Mouse (Mus musculus) hindbrain, embryonic 15.5 days (tissue): ENCODE results near the gene Olfr1113. TPM values are rescaled to one million over a fixed set of nuclear protein-coding genes. Genes with fewer than 3 reads are reported as not detected.
"Not testable (repeated sequence)": the region's sequence is repeated elsewhere in the genome, so short reads cannot be mapped to it uniquely, and the experiment has no call there.

Experiments used
- ATAC-seq: fragments of 200-750 bp; cut with Nextera tagmentation; 2 replicates; pipeline ENCODE4 v1.8.0; 2017; ENCODE audit warnings: low read depth, moderate number of reproducible peaks, moderate TSS enrichment; ENCODE audit not compliant: low FRiP score
- H3K27ac ChIP-seq: fragments of 300-500 bp; sonication (generic); replicated peaks from 2 replicates; pipeline ENCODE4 v1.5.1; 2015; ENCODE audit warnings: mild to moderate bottlenecking, inconsistent platforms
- H3K27me3 ChIP-seq: fragments of 300-500 bp; sonication (generic); 2 replicates; pipeline ENCODE4 v1.6.1; 2015; ENCODE audit warnings: control low read depth, inconsistent platforms
- H3K36me3 ChIP-seq: fragments of 300-500 bp; sonication (generic); 2 replicates; pipeline ENCODE4 v1.6.1; 2015; ENCODE audit warnings: control low read depth, inconsistent platforms
- H3K4me1 ChIP-seq: fragments of 300-500 bp; sonication (generic); replicated peaks from 2 replicates; pipeline ENCODE4 v1.6.1; 2015; ENCODE audit warnings: control low read depth, inconsistent platforms
- H3K4me2 ChIP-seq: fragments of 300-500 bp; sonication (generic); 2 replicates; pipeline ENCODE4 v1.6.1; 2015; ENCODE audit warnings: moderate library complexity, mild to moderate bottlenecking, inconsistent platforms
- H3K4me3 ChIP-seq: fragments of 300-500 bp; sonication (generic); 2 replicates; pipeline ENCODE4 v1.5.1; 2015; ENCODE audit warnings: mild to moderate bottlenecking, inconsistent platforms
- H3K9ac ChIP-seq: fragments of 300-500 bp; sonication (generic); 2 replicates; pipeline ENCODE4 v1.6.1; 2015; ENCODE audit warnings: inconsistent platforms
- H3K9me3 ChIP-seq: fragments of 300-500 bp; sonication (generic); 2 replicates; pipeline ENCODE4 v1.6.1; 2016; ENCODE audit warnings: control low read depth, inconsistent platforms
- WGBS: fragments of 180-500 bp; shearing (Covaris S2); methylation state at CpG from one replicate; pipeline ENCODE4 v1.1.7; 2015; 5-methylcytosine and 5-hydroxymethylcytosine counted together
- microRNA-seq: library from miRNA; unstranded; fragments of <30 nt; microRNA quantifications from one replicate; pipeline ENCODE4, GENCODE M21; 2016
- polyA plus RNA-seq: library from polyadenylated mRNA; unstranded; fragments of >200 nt; fragmentation: Nextera tagmentation; extraction: Ambion mirVana; gene quantifications from 2 replicates; pipeline ENCODE4 v1.2.1, GENCODE M21; 2015

Gene Olfr1113
- not detected in 2 replicates for polyA plus RNA-seq

DNA sequence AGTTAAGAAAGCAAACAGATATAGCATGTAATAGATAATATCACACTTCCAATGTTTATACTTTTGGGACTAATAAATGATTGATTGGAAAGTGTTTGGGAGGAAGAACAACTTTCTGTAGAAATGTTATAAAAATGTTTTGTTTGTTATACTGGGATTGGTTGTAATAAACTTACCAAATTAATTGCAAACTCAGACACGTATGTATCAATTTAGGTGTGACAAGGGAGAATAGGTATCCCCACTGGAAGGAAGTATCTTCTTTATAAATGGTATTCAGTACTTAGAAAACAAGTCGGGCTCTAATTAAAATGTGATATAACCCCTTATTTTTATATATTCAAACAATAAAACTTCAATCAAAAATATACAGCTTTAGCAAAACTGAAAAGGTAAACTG, at the start of gene Olfr1113:
Gene Olfr1113 (plus strand): TSS at position 301 of the 400 bp plus-strand sequence.
- WGBS: 85% methylated on average over 2 of the region's 2 CpGs
- H3K9me3 ChIP-seq: no peaks in the 10 kb centered on the region
- no peak within 1 kb of the TSS for H3K9ac ChIP-seq
- ATAC-seq: no peak
- no peak within 1 kb of the TSS for H3K27ac ChIP-seq
- H3K36me3 ChIP-seq: no peaks in the 10 kb centered on the region
- H3K4me1 ChIP-seq: no peaks in the 10 kb centered on the region
- no peak within 1 kb of the TSS for H3K4me2 ChIP-seq
- H3K4me3 ChIP-seq: no peak within 1 kb of the TSS
- H3K27me3 ChIP-seq: no peaks in the 10 kb centered on the region

DNA sequence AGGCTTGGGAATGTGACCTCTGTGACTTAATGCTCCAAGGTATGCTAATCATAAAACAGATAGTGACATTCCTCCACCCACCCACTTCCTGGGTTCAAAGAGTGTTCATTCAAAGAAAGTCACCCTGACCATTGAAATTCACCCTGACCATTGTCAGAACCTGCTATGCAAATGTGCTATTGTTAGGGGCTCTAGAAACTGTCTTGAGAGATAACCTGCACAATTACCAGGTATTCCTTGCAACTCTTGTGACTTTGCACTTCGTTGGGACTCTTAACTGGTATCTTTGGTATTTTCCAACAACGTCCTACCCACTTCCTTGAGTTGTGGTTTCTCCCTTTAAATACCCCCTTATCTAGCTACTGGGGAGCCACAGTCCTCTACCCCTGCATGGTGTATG, 41.0 kb upstream of the Olfr1113 start:
- H3K4me2 ChIP-seq, H3K9me3 ChIP-seq, H3K4me1 ChIP-seq, H3K27ac ChIP-seq, H3K27me3 ChIP-seq, ATAC-seq, H3K36me3 ChIP-seq, H3K4me3 ChIP-seq, H3K9ac ChIP-seq: not testable (repeated sequence)
- WGBS: 92% methylated on average over 2 of the region's 2 CpGs

DNA sequence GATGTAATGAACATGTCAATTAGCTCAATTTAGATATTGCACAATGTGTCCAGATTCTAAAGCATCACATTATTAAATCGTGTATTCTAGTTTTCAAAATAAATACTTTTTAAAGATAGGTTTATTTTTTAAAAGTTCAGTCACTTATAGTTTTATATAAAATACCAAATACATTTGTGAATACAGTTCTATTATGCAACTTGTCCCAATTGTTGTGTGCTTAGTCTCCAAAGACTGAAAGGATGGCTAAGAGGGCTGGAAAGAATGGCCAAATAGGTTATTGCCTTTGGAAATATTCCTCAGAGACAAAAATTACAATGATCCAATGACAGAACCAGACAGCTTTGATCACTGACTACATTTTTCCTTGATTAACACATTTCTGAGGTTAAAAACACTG, 21.3 kb upstream of the Olfr1113 start, which contains the start of gene Olfr1112:
Gene Olfr1112 (plus strand): TSS at position 301 of the 400 bp plus-strand sequence.
- 95% methylated on average over 1 of the region's 1 CpGs for WGBS

DNA sequence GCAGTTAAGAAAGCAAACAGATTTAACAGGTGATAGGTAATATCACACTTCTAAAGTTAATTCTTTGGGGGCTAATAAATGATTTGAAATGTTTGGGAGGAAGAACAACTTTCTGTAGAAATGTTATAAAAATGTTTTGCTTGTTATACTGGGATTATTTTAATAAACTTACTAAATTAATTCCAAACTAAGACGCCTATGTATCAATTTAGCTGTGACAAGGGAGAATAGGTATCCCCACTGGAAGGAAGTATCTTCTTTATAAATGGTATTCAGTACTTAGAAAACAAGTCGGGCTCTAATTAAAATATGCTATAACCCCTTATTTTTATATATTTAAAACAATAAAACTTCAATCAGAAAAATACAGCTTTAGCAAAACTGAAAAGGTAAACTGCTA, 38.9 kb downstream of the Olfr1113 start, which contains the start of gene Olfr1115:
Gene Olfr1115 (plus strand): TSS at position 301 of the 400 bp plus-strand sequence.
- Histone ChIP-seq H3K9me3 (no peaks in the 10 kb centered on the region), H3K27ac (no peak within 1 kb of the TSS), H3K4me2 (no peak within 1 kb of the TSS), H3K4me3 (no peak within 1 kb of the TSS), H3K9ac (no peak within 1 kb of the TSS), H3K27me3 (no peaks in the 10 kb centered on the region), H3K36me3 (no peaks in the 10 kb centered on the region), H3K4me1 (no peaks in the 10 kb centered on the region)
- no peak for ATAC-seq
- WGBS: 86% methylated on average over 2 of the region's 2 CpGs

More for the DNA sequence above, 21.3 kb upstream of the Olfr1113 start, which contains the start of gene Olfr1112:
- Histone ChIP-seq H3K9me3 (no peaks in the 10 kb centered on the region), H3K27ac (no peak within 1 kb of the TSS), H3K9ac (no peak within 1 kb of the TSS), H3K4me3 (no peak within 1 kb of the TSS), H3K4me2 (no peak within 1 kb of the TSS), H3K4me1 (no peaks in the 10 kb centered on the region), H3K27me3 (no peaks in the 10 kb centered on the region), H3K36me3 (no peaks in the 10 kb centered on the region)
- ATAC-seq: no peak

Small RNA genes lying within 50 kb of the gene (microRNA-seq; reads per million reads assigned to microRNA genes)
- gene Gm27438: not detected

Other genes starting within 250 kb of the Olfr1113 start
- not detected in 2 replicates for gene Olfr1099, start 248.3 kb upstream of the Olfr1113 start, polyA plus RNA-seq
- gene Olfr1100, start 229.0 kb upstream of the Olfr1113 start, polyA plus RNA-seq: not detected in 2 replicates
- not detected in 2 replicates for gene Olfr1101, start 217.7 kb upstream of the Olfr1113 start, polyA plus RNA-seq
- gene Olfr1102, start 210.6 kb upstream of the Olfr1113 start, polyA plus RNA-seq: not detected in 2 replicates
- not detected in 2 replicates for gene Olfr1104, start 181.9 kb upstream of the Olfr1113 start, polyA plus RNA-seq
- gene Olfr1105, start 172.4 kb upstream of the Olfr1113 start, polyA plus RNA-seq: not detected in 2 replicates
- not detected in 2 replicates for gene Olfr1106, start 156.7 kb upstream of the Olfr1113 start, polyA plus RNA-seq
- gene Olfr1107, start 133.2 kb upstream of the Olfr1113 start, polyA plus RNA-seq: not detected in 2 replicates
- not detected in 2 replicates for gene Olfr1109, start 113.0 kb upstream of the Olfr1113 start, polyA plus RNA-seq
- gene Olfr259, start 94.4 kb upstream of the Olfr1113 start, polyA plus RNA-seq: not detected in 2 replicates
- not detected in 2 replicates for gene Olfr1110, start 68.7 kb upstream of the Olfr1113 start, polyA plus RNA-seq
- gene Olfr1111, start 56.3 kb upstream of the Olfr1113 start, polyA plus RNA-seq: not detected in 2 replicates
- not detected in 2 replicates for gene Olfr1112, start 21.2 kb upstream of the Olfr1113 start, polyA plus RNA-seq
- gene Olfr1115, start 39.0 kb downstream of the Olfr1113 start, polyA plus RNA-seq: not detected in 2 replicates
- not detected in 2 replicates for gene Olfr1116, start 58.6 kb downstream of the Olfr1113 start, polyA plus RNA-seq
- not detected in 2 replicates for gene Olfr1118, start 98.6 kb downstream of the Olfr1113 start, polyA plus RNA-seq
- gene Olfr1120, start 145.8 kb downstream of the Olfr1113 start, polyA plus RNA-seq: not detected in 2 replicates
- not detected in 2 replicates for gene Olfr1121, start 160.9 kb downstream of the Olfr1113 start, polyA plus RNA-seq
- not detected in 2 replicates for gene Olfr1122, start 176.9 kb downstream of the Olfr1113 start, polyA plus RNA-seq
- gene Olfr1123, start 207.7 kb downstream of the Olfr1113 start, polyA plus RNA-seq: not detected in 2 replicates
- 0.07 and 0.10 TPM in 2 replicates for gene Olfr1124, start 221.3 kb downstream of the Olfr1113 start, polyA plus RNA-seq
- not detected in 2 replicates for gene Olfr1126, start 245.0 kb downstream of the Olfr1113 start, polyA plus RNA-seq